Mouse (Mus musculus) lung, embryonic 16.5 days (tissue): ENCODE data around the gene Ap2a2. TPM values are rescaled to one million over a fixed set of nuclear protein-coding genes. Genes with fewer than 3 reads are reported as not detected.
"Not testable (repeated sequence)": the region's sequence is repeated elsewhere in the genome, so short reads cannot be mapped to it uniquely, and the experiment has no call there.

Experiments used
- ATAC-seq: fragments of 200-750 bp; cut with Nextera tagmentation; 2 replicates; pipeline ENCODE4 v1.8.0; 2017; ENCODE audit warnings: low read depth, mild to moderate bottlenecking, moderate library complexity
- H3K27ac ChIP-seq: fragments of 300-500 bp; sonication (generic); 2 replicates; pipeline ENCODE4 v1.5.1; 2014; ENCODE audit warnings: mild to moderate bottlenecking, control low read depth, low read length
- H3K27me3 ChIP-seq: fragments of 300-500 bp; sonication (generic); 2 replicates; pipeline ENCODE4 v1.6.1; 2014; ENCODE audit warnings: low read depth, low read length, mixed read lengths; ENCODE audit not compliant: control insufficient read depth, insufficient read depth
- H3K36me3 ChIP-seq: fragments of 300-500 bp; sonication (generic); 2 replicates; pipeline ENCODE4 v1.6.1; 2014; ENCODE audit warnings: low read length; ENCODE audit not compliant: control insufficient read depth, insufficient read depth
- H3K4me1 ChIP-seq: fragments of 300-500 bp; sonication (generic); replicated peaks from 2 replicates; pipeline ENCODE4 v1.6.1; 2014; ENCODE audit warnings: low read length, mixed read lengths; ENCODE audit not compliant: control insufficient read depth, insufficient read depth
- H3K4me2 ChIP-seq: fragments of 300-500 bp; sonication (generic); 2 replicates; pipeline ENCODE4 v1.6.1; 2014; ENCODE audit warnings: low read depth, low read length, control low read depth
- H3K4me3 ChIP-seq: fragments of 300-500 bp; sonication (generic); 2 replicates; pipeline ENCODE4 v1.5.1; 2014; ENCODE audit warnings: mild to moderate bottlenecking, low read length, control low read depth
- H3K9ac ChIP-seq: fragments of 300-500 bp; sonication (generic); 2 replicates; pipeline ENCODE4 v1.6.1; 2014; ENCODE audit warnings: low read length, control low read depth
- H3K9me3 ChIP-seq: fragments of 300-500 bp; sonication (generic); 2 replicates; pipeline ENCODE4 v1.6.1; 2016; ENCODE audit warnings: low read length; ENCODE audit not compliant: control insufficient read depth
- WGBS: fragments of 180-500 bp; shearing (Covaris S2); extraction: QIAGEN DNeasy Blood & Tissue Kit; methylation state at CpG from one replicate; pipeline ENCODE4 v1.1.7; 2014; 5-methylcytosine and 5-hydroxymethylcytosine counted together
- polyA plus RNA-seq: library from polyadenylated mRNA; unstranded; fragments of >200 nt; fragmentation: Nextera tagmentation; extraction: Ambion mirVana; gene quantifications from 2 replicates; pipeline ENCODE4 v1.2.1, GENCODE M21; 2015

Gene Ap2a2
- polyA plus RNA-seq, 1 experiment from 2014 or later: 69.1 TPM

GRCm38 (mm10) chr7:141628018-141628417 lies 66.0 kb downstream of the Ap2a2 start:
- 72% methylated on average over 2 of the region's 2 CpGs for WGBS
- Histone ChIP-seq H3K9ac (no peak overlapping the region), H3K27ac (no peak overlapping the region), H3K4me2 (no peak overlapping the region), H3K4me3 (no peak overlapping the region), H3K9me3 (no peaks in the 10 kb centered on the region), H3K36me3 (peaks cover 23% of the 10 kb centered on the region), H3K4me1 (no peaks in the 10 kb centered on the region), H3K27me3 (no peaks in the 10 kb centered on the region)
- ATAC-seq: no peak

GRCm38 (mm10) chr7:141629241-141629640 lies 67.3 kb downstream of the Ap2a2 start:
- H3K4me3 ChIP-seq: no peak overlapping the region
- WGBS: 90% methylated on average over 3 of the region's 3 CpGs
- H3K4me1 ChIP-seq: no peaks in the 10 kb centered on the region
- H3K9me3 ChIP-seq: no peaks in the 10 kb centered on the region
- H3K9ac ChIP-seq: no peak overlapping the region
- no peak overlapping the region for H3K27ac ChIP-seq
- no peak overlapping the region for H3K4me2 ChIP-seq
- no peaks in the 10 kb centered on the region for H3K27me3 ChIP-seq
- ATAC-seq: no peak
- peaks cover 19% of the 10 kb centered on the region for H3K36me3 ChIP-seq

GRCm38 (mm10) chr7:141638077-141638476 lies 76.1 kb downstream of the Ap2a2 start:
- not testable (repeated sequence) for H3K4me2 ChIP-seq, H3K27ac ChIP-seq, H3K36me3 ChIP-seq, H3K4me3 ChIP-seq, H3K4me1 ChIP-seq, H3K9ac ChIP-seq, H3K9me3 ChIP-seq, H3K27me3 ChIP-seq
- 93% methylated on average over 1 of the region's 3 CpGs for WGBS
- ATAC-seq: peak; percentile 46; the same call in 1 of the 2 replicates

- H3K27me3 ChIP-seq, H3K36me3 ChIP-seq, H3K4me2 ChIP-seq, H3K4me3 ChIP-seq, H3K4me1 ChIP-seq, H3K9me3 ChIP-seq, H3K9ac ChIP-seq, H3K27ac ChIP-seq: not testable (repeated sequence)
- ATAC-seq: peak; percentile 32
- WGBS: 87% methylated on average over 6 of the region's 8 CpGs
These were observed 76.8 kb downstream of the Ap2a2 start for GRCm38 (mm10) chr7:141638513-141639334.

- H3K4me2 ChIP-seq, H3K9me3 ChIP-seq, H3K4me3 ChIP-seq, H3K4me1 ChIP-seq, H3K36me3 ChIP-seq, H3K27me3 ChIP-seq, H3K27ac ChIP-seq, H3K9ac ChIP-seq: not testable (repeated sequence)
- peak; percentile 53; the same call in 1 of the 2 replicates for ATAC-seq
- WGBS: 82% methylated on average over 5 of the region's 5 CpGs
These were observed 77.4 kb downstream of the Ap2a2 start for GRCm38 (mm10) chr7:141639335-141639890.

GRCm38 (mm10) chr7:141642375-141642774 lies 80.4 kb downstream of the Ap2a2 start:
- Histone ChIP-seq H3K36me3 (no peaks in the 10 kb centered on the region), H3K27me3 (no peaks in the 10 kb centered on the region), H3K4me3 (no peak overlapping the region), H3K9ac (no peak overlapping the region), H3K4me2 (no peak overlapping the region), H3K27ac (no peak overlapping the region), H3K4me1 (no peaks in the 10 kb centered on the region), H3K9me3 (no peaks in the 10 kb centered on the region)
- WGBS: 75% methylated on average over 1 of the region's 1 CpGs
- no peak for ATAC-seq

GRCm38 (mm10) chr7:141643160-141643559 lies 81.2 kb downstream of the Ap2a2 start:
- no peaks in the 10 kb centered on the region for H3K4me1 ChIP-seq
- H3K4me3 ChIP-seq: no peak overlapping the region
- no peak overlapping the region for H3K4me2 ChIP-seq
- H3K27me3 ChIP-seq: no peaks in the 10 kb centered on the region
- ATAC-seq: no peak
- H3K27ac ChIP-seq: no peak overlapping the region
- H3K36me3 ChIP-seq: no peaks in the 10 kb centered on the region
- no peaks in the 10 kb centered on the region for H3K9me3 ChIP-seq
- H3K9ac ChIP-seq: no peak overlapping the region
- WGBS: 50% methylated on average over 3 of the region's 3 CpGs

- WGBS: 67% methylated on average over 2 of the region's 2 CpGs
- no peaks in the 10 kb centered on the region for H3K36me3 ChIP-seq
- no peaks in the 10 kb centered on the region for H3K27me3 ChIP-seq
- no peak overlapping the region for H3K4me2 ChIP-seq
- H3K4me1 ChIP-seq: no peaks in the 10 kb centered on the region
- H3K9me3 ChIP-seq: no peaks in the 10 kb centered on the region
- no peak for ATAC-seq
- no peak overlapping the region for H3K27ac ChIP-seq
- no peak overlapping the region for H3K9ac ChIP-seq
- H3K4me3 ChIP-seq: no peak overlapping the region
These were observed 85.1 kb downstream of the Ap2a2 start for GRCm38 (mm10) chr7:141647083-141647482.

- H3K4me2 ChIP-seq: no peak overlapping the region
- WGBS: 49% methylated on average over 10 of the region's 11 CpGs
These were observed 85.8 kb downstream of the Ap2a2 start for GRCm38 (mm10) chr7:141647815-141648214.

More at GRCm38 (mm10) chr7:141647815-141648214, 85.8 kb downstream of the Ap2a2 start:
- no peak for ATAC-seq
- Histone ChIP-seq H3K9ac (no peak overlapping the region), H3K36me3 (no peaks in the 10 kb centered on the region), H3K4me1 (no peaks in the 10 kb centered on the region), H3K4me3 (no peak overlapping the region), H3K27ac (no peak overlapping the region), H3K9me3 (no peaks in the 10 kb centered on the region), H3K27me3 (no peaks in the 10 kb centered on the region)
